Mouse (Mus musculus): ENCODE measurements at regions not wholly inside any gene's neighbourhood (a gene's known extent, or its start where the extent isn't known, plus 50 kb on each side); places are given as distances from the start of the nearest gene placed in this dataset.
A peak's percentile ranks its signal among the peaks of the same experiment; 100 is the strongest.

DNA sequence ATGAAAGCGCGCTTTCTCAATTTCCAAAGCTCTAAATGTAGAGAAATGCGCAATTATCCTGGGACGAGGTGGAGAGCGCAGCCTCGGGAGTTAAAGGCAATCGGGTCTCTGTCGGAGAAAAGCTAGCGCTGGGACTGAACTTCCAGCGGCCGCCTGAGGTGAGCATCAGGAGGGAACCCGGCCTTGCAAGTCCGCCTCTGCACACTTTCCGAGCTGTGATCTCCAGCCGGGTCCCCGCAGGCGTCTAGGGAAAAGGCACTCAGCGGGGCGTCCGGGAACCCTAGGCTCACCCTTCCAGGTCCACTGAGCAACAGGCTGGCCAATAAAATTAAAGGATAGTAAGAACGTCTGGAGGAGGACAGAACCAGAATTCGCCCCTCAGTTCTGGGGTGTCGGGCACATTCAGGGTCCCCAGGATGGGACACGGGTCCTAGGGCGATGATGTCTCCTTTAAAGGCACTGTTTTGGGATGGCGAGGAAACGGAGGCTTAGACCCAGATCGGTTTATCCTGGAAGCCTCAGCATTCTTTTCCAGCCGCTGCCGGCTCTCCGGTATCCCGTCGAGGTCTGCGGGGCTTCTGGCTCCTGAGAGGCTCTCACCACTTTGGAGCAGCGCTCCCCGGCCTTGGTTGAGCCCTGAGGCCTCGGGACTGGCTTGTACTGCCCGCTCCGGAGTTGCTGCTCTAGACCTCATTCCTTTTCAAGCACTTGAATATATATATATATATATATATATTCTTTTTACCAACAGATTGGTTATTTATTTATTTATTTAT, 319.5 kb downstream of the Parp8 start:
- ATAC-seq (ENCODE audit: low FRiP score, low read depth): peak; percentile 72; the same call in 1 of the 2 replicates
- Histone ChIP-seq H3K9me3 (ENCODE audit: control insufficient read depth, low read length) (no peaks in the 10 kb centered on the region), H3K4me2 (replicated peaks; ENCODE audit: low read depth, low read length, severe bottlenecking) (peak overlapping the region; percentile 49), H3K27me3 (ENCODE audit: control insufficient read depth, insufficient read depth, low read length) (peaks cover 71% of the 10 kb centered on the region), H3K27ac (replicated peaks; ENCODE audit: low read depth, low read length) (no peak overlapping the region), H3K9ac (ENCODE audit: low read depth, low read length, severe bottlenecking) (0 out of 2 replicates have a peak overlapping the region, but pooled peaks have one; percentile 5), H3K36me3 (ENCODE audit: control insufficient read depth, insufficient read depth, low read length) (no peaks in the 10 kb centered on the region), H3K4me1 (ENCODE audit: control insufficient read depth, insufficient read depth, low read length) (peaks cover 4% of the 10 kb centered on the region; the same call in 1 of the 2 replicates), H3K4me3 (replicated peaks; ENCODE audit: low read length) (peak overlapping the region; percentile 32)
- WGBS: 2% methylated on average over 39 of the region's 39 CpGs
- TF ChIP-seq POLR2A (IDR thresholded peaks at IDR 0.05; ENCODE audit: borderline replicate concordance, extremely low read depth, insufficient read depth, insufficient read length): no peak
- no peak for DNase-seq (ENCODE audit: low spot score)

DNA sequence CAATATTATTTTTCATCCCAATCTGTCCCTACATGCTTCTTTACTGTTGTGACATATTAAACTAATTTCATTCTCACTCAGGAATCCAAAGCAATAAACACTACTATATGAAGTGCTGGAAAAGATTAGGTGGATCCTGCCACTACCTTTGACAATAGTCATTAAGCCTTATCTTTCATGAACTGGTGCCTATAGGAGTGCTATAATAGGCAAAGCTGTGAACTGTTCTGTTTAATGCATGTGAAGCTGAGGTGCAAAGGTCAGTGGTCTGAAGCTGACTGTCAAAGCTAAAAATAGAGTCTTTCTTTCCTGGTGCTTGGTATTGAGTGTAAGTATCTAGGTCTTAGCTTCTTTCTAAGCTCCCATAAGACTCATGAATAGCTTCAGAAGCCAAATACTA, 336.6 kb downstream of the Parp8 start:
- DNase-seq (ENCODE audit: low spot score) (no peak), ATAC-seq (ENCODE audit: low FRiP score, low read depth) (no peak)
- no peak for TF ChIP-seq POLR2A (IDR thresholded peaks at IDR 0.05; ENCODE audit: borderline replicate concordance, extremely low read depth, insufficient read depth, insufficient read length)
- H3K9me3 ChIP-seq (ENCODE audit: control insufficient read depth, low read length): no peaks in the 10 kb centered on the region
- no peak overlapping the region for H3K9ac ChIP-seq (ENCODE audit: low read depth, low read length, severe bottlenecking)
- no peaks in the 10 kb centered on the region for H3K36me3 ChIP-seq (ENCODE audit: control insufficient read depth, insufficient read depth, low read length)
- no peak overlapping the region for H3K27ac ChIP-seq (replicated peaks; ENCODE audit: low read depth, low read length)
- H3K4me1 ChIP-seq (ENCODE audit: control insufficient read depth, insufficient read depth, low read length): no peaks in the 10 kb centered on the region
- H3K27me3 ChIP-seq (ENCODE audit: control insufficient read depth, insufficient read depth, low read length): no peaks in the 10 kb centered on the region
- no peak overlapping the region for H3K4me3 ChIP-seq (replicated peaks; ENCODE audit: low read length)
- no peak overlapping the region for H3K4me2 ChIP-seq (replicated peaks; ENCODE audit: low read depth, low read length, severe bottlenecking)
